Mouse (Mus musculus) CH12.LX (cell line): ENCODE measurements around the gene Dpysl5.

ENCODE experiments used
- CHD2 ChIP-seq: IDR thresholded peaks from 2 replicates; pipeline ENCODE4 v1.6.1; 2011; ENCODE audit warnings: low read length, improper control_type of control experiment
- CTCF ChIP-seq, 2 experiments: IDR thresholded peaks in 1 of 2; conservative IDR thresholded peaks in 1 of 2; 2 replicates each; pipeline ENCODE4 v1.5.1; 2011 to 2012; ENCODE audit warnings: low read depth in 2 of 2, low read length in 2 of 2, improper control_type of control experiment in 1 of 2, inconsistent platforms in 1 of 2, mild to moderate bottlenecking in 1 of 2, moderate library complexity in 1 of 2
- E2F4 ChIP-seq: IDR thresholded peaks from 2 replicates; pipeline ENCODE4 v1.6.1; 2011; ENCODE audit warnings: low read depth, low read length, improper control_type of control experiment; ENCODE audit not compliant: insufficient replicate concordance
- EP300 ChIP-seq: IDR thresholded peaks from 2 replicates; pipeline ENCODE4 v1.6.1; 2011; ENCODE audit warnings: low read length, improper control_type of control experiment
- MAX ChIP-seq: IDR thresholded peaks from 2 replicates; pipeline ENCODE4 v1.6.1; 2011; ENCODE audit warnings: low read length, improper control_type of control experiment
- MYC ChIP-seq: IDR thresholded peaks from 2 replicates; pipeline ENCODE4 v1.6.1; 2011; ENCODE audit warnings: low read depth, mild to moderate bottlenecking, improper control_type of control experiment, low read length
- POLR2A ChIP-seq: IDR thresholded peaks from 2 replicates; pipeline ENCODE4 v1.6.1; 2011; ENCODE audit warnings: low read depth, mild to moderate bottlenecking, improper control_type of control experiment, low read length
- TCF12 ChIP-seq: IDR thresholded peaks from 2 replicates; pipeline ENCODE4 v1.6.1; 2014; ENCODE audit warnings: low read depth, mild to moderate bottlenecking, inconsistent platforms, low read length, improper control_type of control experiment
- USF1 ChIP-seq: IDR thresholded peaks from 2 replicates; pipeline ENCODE4 v1.6.1; 2014; ENCODE audit warnings: low read depth, mild to moderate bottlenecking, inconsistent platforms, low read length, improper control_type of control experiment
- ZC3H11A ChIP-seq: IDR thresholded peaks from 2 replicates; pipeline ENCODE4 v1.6.1; 2012; ENCODE audit warnings: low read depth, mild to moderate bottlenecking, inconsistent platforms, low read length, improper control_type of control experiment
- ZKSCAN1 ChIP-seq: IDR thresholded peaks from 2 replicates; pipeline ENCODE4 v1.6.1; 2012; ENCODE audit warnings: low read depth, inconsistent platforms, low read length, improper control_type of control experiment, borderline replicate concordance

DNA sequence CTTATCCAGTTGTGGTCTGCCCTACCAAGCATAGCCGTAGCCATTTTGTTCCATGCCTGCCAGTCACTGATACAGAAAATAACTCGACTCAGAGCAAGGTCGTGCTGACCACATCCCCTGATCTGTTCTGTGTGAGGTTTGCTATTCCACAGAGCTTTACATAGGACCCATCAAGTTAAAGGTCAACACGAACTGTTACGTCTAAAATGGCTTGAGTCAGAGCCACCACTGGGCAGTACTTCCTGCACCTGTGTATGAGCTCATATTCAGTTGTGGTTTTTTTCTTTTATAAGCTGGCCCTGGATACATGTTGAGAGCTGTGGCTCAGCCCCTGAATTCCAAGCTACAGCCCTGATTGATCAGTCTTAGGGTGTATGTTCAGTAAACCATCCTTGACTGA lies 31.8 kb upstream of the Dpysl5 start:
- TF ChIP-seq EP300 (0 out of 2 replicates have a peak, but pooled peaks have one; percentile 10), USF1 (no peak), CTCF (conservative IDR thresholded peaks at IDR 0.05 in 1 of 2, IDR thresholded peaks at IDR 0.05 in 1 of 2; ENCODE audit: low read depth in 2 of 2, low read length in 2 of 2) (no peak), E2F4 (no peak), POLR2A (no peak), ZC3H11A (no peak), MAX (no peak), CHD2 (no peak), MYC (no peak), TCF12 (peak; percentile 50; the same call in 1 of the 2 replicates), ZKSCAN1 (no peak)
